ENCODE assay signal across 17 mouse cellular contexts in genomic region chr9:114699882-114700665, GRCm38 (mm10). TPM values are rescaled to one million over a fixed set of nuclear protein-coding genes. Genes with fewer than 3 reads are reported as not detected.
DNase-seq lines count a peak whose midpoint lies in the region; ATAC-seq and TF ChIP-seq lines count a peak whose summit lies in the region.
"Had no signal": no experiment of that assay in that cellular context is flagged by ENCODE, and none has a peak within 500 bp of the region (broad histone marks: within the 10 kb centered on the region; RNA-seq: fewer than 3 reads in every experiment).

No protein-coding gene starts in this region.

- H3K79me2 ChIP-seq in MEL (ENCODE audit: control insufficient read depth, insufficient read depth, low read length, poor library complexity): peaks cover 12% of the 10 kb centered on the region

- H3K9me3 ChIP-seq in MEL (replicated peaks; ENCODE audit: insufficient read depth, low read length): no peaks in the 10 kb centered on the region
- H3K9me3 ChIP-seq in kidney, embryonic 15.5 days (replicated peaks): no peaks in the 10 kb centered on the region
- no peaks in the 10 kb centered on the region for H3K9me3 ChIP-seq in liver, embryonic 15.5 days (replicated peaks)
- H3K9me3 ChIP-seq: hindbrain, embryonic 10.5 days; limb, embryonic 12.5 days; lung, embryonic 15.5 days; midbrain, embryonic 15.5 days had no signal

- intact Hi-C loops in left cerebral cortex, postnatal 14 days (cut with DNase I): no loop called here

- H3K9ac ChIP-seq in MEL (ENCODE audit: control insufficient read depth, low read depth, low read length, poor library complexity, severe bottlenecking): no peak overlapping the region
- H3K9ac ChIP-seq in kidney, embryonic 15.5 days: no peak overlapping the region
- no peak overlapping the region for H3K9ac ChIP-seq in liver, embryonic 15.5 days
- H3K9ac ChIP-seq: forebrain, postnatal 0 days; limb, embryonic 12.5 days; lung, embryonic 15.5 days; midbrain, embryonic 15.5 days had no signal

- TF ChIP-seq CTCF in MEL (IDR thresholded peaks at IDR 0.05 in 2 of 3, conservative IDR thresholded peaks at IDR 0.05 in 1 of 3; ENCODE audit: control insufficient read depth in 1 of 3, insufficient read depth in 1 of 3, low read depth in 2 of 3, low read length in 3 of 3, poor library complexity in 1 of 3, severe bottlenecking in 1 of 3): peak in 1 of 3 experiments; percentile 8; a peak in 1 of 6 replicates

- no peak for TF ChIP-seq RAD21 in MEL (IDR thresholded peaks at IDR 0.05; ENCODE audit: low read depth, low read length)

- H3K36me3 ChIP-seq in MEL (ENCODE audit: control insufficient read depth in 1 of 2, insufficient read depth in 2 of 2, low read length in 2 of 2): peaks cover 0 to 2% of the 10 kb centered on the region in 2 experiments; a peak in 2 of 4 replicates
- H3K36me3 ChIP-seq in kidney, embryonic 15.5 days: peaks cover 24% of the 10 kb centered on the region
- peaks cover 19% of the 10 kb centered on the region; the same call in 1 of the 2 replicates for H3K36me3 ChIP-seq in liver, embryonic 15.5 days (replicated peaks)
- H3K36me3 ChIP-seq: midbrain, embryonic 15.5 days had no signal

- H3K4me3 ChIP-seq in MEL (ENCODE audit: control insufficient read depth in 1 of 2, insufficient read depth in 1 of 2, low read depth in 2 of 2, low read length in 2 of 2): no peak overlapping the region
- H3K4me3 ChIP-seq in kidney, embryonic 15.5 days (replicated peaks): no peak overlapping the region
- no peak overlapping the region for H3K4me3 ChIP-seq in liver, embryonic 15.5 days (replicated peaks)
- H3K4me3 ChIP-seq: hindbrain, embryonic 10.5 days; limb, embryonic 12.5 days; lung, embryonic 15.5 days; midbrain, embryonic 15.5 days had no signal

- no peak for TF ChIP-seq EP300 in MEL (IDR thresholded peaks at IDR 0.05; ENCODE audit: low read depth in 1 of 2, low read length in 2 of 2)

- 91% methylated on average over 16 of the region's 16 CpGs for WGBS in kidney, embryonic 15.5 days
- 73% methylated on average over 13 of the region's 16 CpGs for WGBS in liver, embryonic 15.5 days (ENCODE audit: insufficient replicate concordance)

- no peak overlapping the region for H3K27ac ChIP-seq in MEL (ENCODE audit: control insufficient read depth, low read depth, low read length)
- H3K27ac ChIP-seq in kidney, embryonic 15.5 days: peak overlapping the region; percentile 82
- no peak overlapping the region for H3K27ac ChIP-seq in liver, embryonic 15.5 days (replicated peaks)
- H3K27ac ChIP-seq: hindbrain, embryonic 10.5 days; limb, embryonic 12.5 days; lung, embryonic 15.5 days; midbrain, embryonic 15.5 days had no signal

- TF ChIP-seq POLR2A in MEL (IDR thresholded peaks at IDR 0.05; ENCODE audit: control insufficient read depth in 1 of 2, insufficient read depth in 1 of 2, low read depth in 1 of 2, low read length in 2 of 2, poor library complexity in 1 of 2): no peak

- no peak overlapping the region for H3K4me2 ChIP-seq in kidney, embryonic 15.5 days
- H3K4me2 ChIP-seq in liver, embryonic 15.5 days: no peak overlapping the region
- H3K4me2 ChIP-seq: limb, embryonic 12.5 days; lung, embryonic 15.5 days; midbrain, embryonic 15.5 days had no signal

- H3K27me3 ChIP-seq in MEL (ENCODE audit: control insufficient read depth in 1 of 2, insufficient read depth in 2 of 2, low read length in 2 of 2): no peaks in the 10 kb centered on the region
- no peaks in the 10 kb centered on the region for H3K27me3 ChIP-seq in kidney, embryonic 15.5 days
- H3K27me3 ChIP-seq in liver, embryonic 15.5 days: no peaks in the 10 kb centered on the region
- H3K27me3 ChIP-seq: limb, embryonic 12.5 days; lung, embryonic 15.5 days; midbrain, embryonic 15.5 days had no signal

- ATAC-seq in kidney, embryonic 15.5 days (replicated peaks; ENCODE audit: low FRiP score): no peak
- ATAC-seq in liver, embryonic 15.5 days (ENCODE audit: insufficient read depth): 0 out of 2 replicates have a peak, but pooled peaks have one; percentile 37
- ATAC-seq: activated CD4-positive, CD25-positive, alpha-beta regulatory T cell, adult 4 months; forebrain, postnatal 0 days; midbrain, embryonic 15.5 days had no signal

- no peaks in the 10 kb centered on the region for H3K4me1 ChIP-seq in MEL (ENCODE audit: control insufficient read depth in 1 of 2, insufficient read depth in 2 of 2, low read length in 2 of 2)
- H3K4me1 ChIP-seq in kidney, embryonic 15.5 days: 0 out of 2 replicates have a peak, but pooled peaks cover 2% of the 10 kb centered on the region
- peaks cover 19% of the 10 kb centered on the region; the same call in 1 of the 2 replicates for H3K4me1 ChIP-seq in liver, embryonic 15.5 days (replicated peaks)
- H3K4me1 ChIP-seq: hindbrain, embryonic 10.5 days; limb, embryonic 12.5 days; lung, embryonic 15.5 days; midbrain, embryonic 15.5 days had no signal

- peak; percentile 58 for DNase-seq in ES-CJ7 (ENCODE audit: low read depth, low spot score)
- peak; percentile 24 for DNase-seq in MEL (ENCODE audit: low read depth, low spot score)
- DNase-seq in lung, postnatal 10 days: no peak
- no peak for DNase-seq in left cerebral cortex, postnatal 14 days (ENCODE audit: low spot score in 2 of 2)
- no peak for DNase-seq in frontal cortex, postnatal 36 days (ENCODE audit: low spot score in 2 of 2)
- DNase-seq: adrenal gland, postnatal 36 days; cerebellum, adult 8-10 months; forebrain, postnatal 0 days; gastrocnemius, postnatal 14 days; retina, postnatal 1 day had no signal

TF ChIP-seq in MEL, 35 proteins besides CTCF, POLR2A, EP300 and RAD21:
- TF ChIP-seq ZNF384 (IDR thresholded peaks at IDR 0.05; ENCODE audit: low read depth, low read length) (peak; percentile 67; the same call in 1 of the 2 replicates), ELF1 (IDR thresholded peaks at IDR 0.05; ENCODE audit: low read depth, low read length) (no peak), ZKSCAN1 (IDR thresholded peaks at IDR 0.05; ENCODE audit: low read depth, low read length) (no peak), CHD2 (IDR thresholded peaks at IDR 0.05; ENCODE audit: low read length) (no peak), E2F4 (IDR thresholded peaks at IDR 0.05; ENCODE audit: borderline replicate concordance, low read depth, low read length) (no peak), BHLHE40 (IDR thresholded peaks at IDR 0.05; ENCODE audit: borderline replicate concordance, low read depth, low read length) (no peak), NELFE (IDR thresholded peaks at IDR 0.05; ENCODE audit: low read depth, low read length) (no peak)

RNA-seq across cellular contexts. Expression of gene Dync1li1, which starts 11.5 kb away (rescaled TPM):
- total RNA-seq in MEL (2012; rRNA removed): 35.2 TPM in 2 replicates
- polyA plus RNA-seq in MEL (2012; ENCODE audit: insufficient read depth in 1 of 2, insufficient read length in 2 of 2, low read depth in 1 of 2, low replicate concordance in 2 of 2, missing spikeins in 1 of 2): 10 to 100 TPM in 1 of 2 experiments, not detected in 1; 40.0 TPM
- 62.2 and 67.5 TPM in 2 replicates for polyA plus RNA-seq in kidney, embryonic 15.5 days (2015; fragmentation: Nextera tagmentation; extraction: Ambion mirVana)
- 20.9 and 21.9 TPM in 2 replicates for polyA plus RNA-seq in liver, embryonic 15.5 days (2015; fragmentation: Nextera tagmentation; extraction: Ambion mirVana)
- 100 to 1,000 TPM; 101 to 105 TPM for total RNA-seq in left cerebral cortex, postnatal 14 days (2021)

RNA-seq across cellular contexts. Expression of gene Cmtm6, which starts 30.8 kb away (rescaled TPM):
- total RNA-seq in MEL (2012; rRNA removed): 17.6 and 21.0 TPM in 2 replicates
- polyA plus RNA-seq in MEL (2012; ENCODE audit: insufficient read depth in 1 of 2, insufficient read length in 2 of 2, low read depth in 1 of 2, low replicate concordance in 2 of 2, missing spikeins in 1 of 2): 10 to 100 TPM in 1 of 2 experiments, not detected in 1; 21.7 TPM
- polyA plus RNA-seq in kidney, embryonic 15.5 days (2015; fragmentation: Nextera tagmentation; extraction: Ambion mirVana): 56.3 and 57.6 TPM in 2 replicates
- polyA plus RNA-seq in liver, embryonic 15.5 days (2015; fragmentation: Nextera tagmentation; extraction: Ambion mirVana): 26.3 and 28.5 TPM in 2 replicates
- 10 to 100 TPM; 24.8 to 25.1 TPM for total RNA-seq in left cerebral cortex, postnatal 14 days (2021)

Comparison
In these comparisons a context has a peak if more than half of its experiments do, and no peak if none do; other contexts are left out.
1. DNase-seq: peak in ES-CJ7 (single experiment) and MEL (single experiment); none in lung, postnatal 10 days (single experiment), left cerebral cortex, postnatal 14 days (0 of 2) and frontal cortex, postnatal 36 days (0 of 2).